Mouse (Mus musculus): Measurements from ENCODE around the gene Bco1.

Bco1 gene

DNA sequence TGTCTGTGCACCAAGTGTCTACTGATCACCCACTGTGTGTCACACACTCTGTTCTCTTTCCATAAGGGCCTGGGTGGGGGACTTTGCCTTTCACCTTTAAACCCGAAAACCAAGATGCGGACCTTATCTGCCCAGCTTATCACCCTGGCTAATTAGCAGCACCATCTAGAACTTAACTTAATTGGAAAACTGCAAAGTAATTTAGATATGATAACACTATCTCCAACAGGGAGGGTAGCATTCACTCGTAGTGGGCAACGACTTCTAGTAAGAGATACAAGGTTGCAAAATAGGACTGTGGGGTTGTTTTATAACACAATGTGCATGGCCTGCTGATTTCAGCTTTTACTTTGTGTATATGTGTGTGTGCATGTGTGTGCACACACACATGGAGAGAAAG is 5.9 kb upstream of the Bco1 start:
- no peak for DNase-seq (ENCODE audit: low read depth, low spot score)

DNA sequence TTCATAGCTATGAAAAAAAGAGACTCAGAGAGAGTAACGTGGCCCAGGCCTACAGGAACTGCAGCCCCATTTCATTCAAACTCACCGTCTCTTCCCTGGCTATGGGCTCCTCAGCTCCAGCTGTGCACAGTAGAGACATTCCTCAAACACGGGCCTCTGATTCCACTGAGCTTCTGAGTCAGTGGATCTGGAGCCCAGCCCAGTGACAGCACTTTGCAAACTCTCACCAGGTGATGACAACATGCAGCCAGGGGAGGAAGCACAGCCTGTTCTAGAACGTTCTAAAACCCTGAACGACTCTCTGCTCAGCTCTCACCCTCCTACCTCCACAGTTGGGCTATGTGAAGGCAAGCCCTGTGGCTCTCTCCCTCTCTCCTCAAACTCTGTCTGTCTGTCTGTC is 1.6 kb upstream of the Bco1 start:
- peak; percentile 39 for DNase-seq (ENCODE audit: low read depth, low spot score)

DNA sequence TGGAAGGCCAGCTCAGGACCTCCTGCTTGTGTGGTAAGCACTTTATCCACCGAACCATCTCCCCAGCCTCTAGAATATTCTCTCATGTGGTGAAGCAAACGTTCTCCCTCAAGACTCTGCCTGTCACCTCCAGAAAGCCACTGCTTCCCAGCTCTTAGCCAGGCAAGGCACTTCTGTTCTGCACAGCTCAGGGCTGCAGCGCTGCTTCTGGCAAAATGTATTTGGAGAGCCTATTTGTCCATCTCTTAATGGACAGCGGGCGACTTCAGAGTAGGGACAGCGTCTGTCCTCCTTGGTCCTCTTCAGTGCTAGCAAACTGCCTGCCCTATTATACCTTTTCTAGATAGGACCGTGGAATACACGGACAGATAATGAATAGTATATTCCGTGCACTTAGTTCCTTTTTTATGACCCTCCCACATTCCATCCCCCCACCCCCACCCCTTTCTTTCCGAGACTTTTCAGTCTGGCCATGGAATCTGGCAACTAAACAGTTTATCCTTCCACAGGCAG is 1.5 kb downstream of the Bco1 start:
- DNase-seq (ENCODE audit: low read depth, low spot score) = no peak

DNA sequence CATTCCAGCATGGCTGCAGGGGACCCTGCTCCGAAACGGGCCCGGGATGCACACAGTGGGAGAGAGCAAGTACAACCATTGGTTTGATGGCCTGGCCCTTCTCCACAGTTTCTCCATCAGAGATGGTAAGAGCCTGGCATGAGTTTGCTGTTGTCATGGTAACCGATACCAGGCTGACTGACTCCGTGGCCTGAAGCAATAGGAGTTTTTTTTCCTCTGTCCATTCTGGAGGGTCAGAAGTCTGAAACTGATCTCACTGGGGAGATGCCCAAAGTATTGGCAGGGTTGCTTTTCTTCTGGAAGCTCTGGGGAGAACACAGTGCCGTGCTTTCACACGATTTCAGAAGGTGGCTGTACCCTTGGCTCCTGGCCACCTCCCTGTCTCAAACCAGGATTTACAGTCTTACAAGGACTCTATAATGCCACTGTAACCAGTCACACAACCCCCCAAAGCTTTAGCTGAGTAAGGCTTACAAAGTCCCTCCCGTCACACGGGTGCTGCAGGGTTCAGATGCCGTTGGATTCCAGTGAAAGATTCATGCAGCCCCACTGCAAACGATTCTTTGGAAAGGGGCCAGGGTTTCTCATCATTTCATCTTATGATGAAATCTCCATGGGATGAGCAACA is 2.0 kb downstream of the Bco1 start:
- DNase-seq (ENCODE audit: low read depth, low spot score) = peak; percentile 24

DNA sequence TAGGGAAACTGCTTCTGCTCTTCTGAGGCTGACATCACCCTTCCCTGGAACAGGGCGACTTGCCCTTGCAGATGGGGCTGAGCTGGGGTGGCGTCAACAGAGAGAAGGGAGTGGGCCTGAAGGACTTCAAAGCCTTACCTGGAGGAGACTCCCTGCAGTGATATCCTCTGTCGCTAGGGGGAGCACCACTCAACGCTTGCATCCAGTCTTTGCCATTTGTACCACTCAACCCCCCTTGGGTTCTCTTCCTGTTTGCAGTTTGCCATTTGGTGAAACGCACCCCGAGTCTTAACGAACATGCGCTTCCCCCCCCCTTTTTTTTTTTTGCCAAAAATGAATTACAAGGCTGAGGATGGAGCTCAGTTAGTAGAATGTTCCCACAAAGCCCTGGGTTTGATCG is 11.9 kb downstream of the Bco1 start:
- DNase-seq (ENCODE audit: low read depth, low spot score) = peak; percentile 41

DNA sequence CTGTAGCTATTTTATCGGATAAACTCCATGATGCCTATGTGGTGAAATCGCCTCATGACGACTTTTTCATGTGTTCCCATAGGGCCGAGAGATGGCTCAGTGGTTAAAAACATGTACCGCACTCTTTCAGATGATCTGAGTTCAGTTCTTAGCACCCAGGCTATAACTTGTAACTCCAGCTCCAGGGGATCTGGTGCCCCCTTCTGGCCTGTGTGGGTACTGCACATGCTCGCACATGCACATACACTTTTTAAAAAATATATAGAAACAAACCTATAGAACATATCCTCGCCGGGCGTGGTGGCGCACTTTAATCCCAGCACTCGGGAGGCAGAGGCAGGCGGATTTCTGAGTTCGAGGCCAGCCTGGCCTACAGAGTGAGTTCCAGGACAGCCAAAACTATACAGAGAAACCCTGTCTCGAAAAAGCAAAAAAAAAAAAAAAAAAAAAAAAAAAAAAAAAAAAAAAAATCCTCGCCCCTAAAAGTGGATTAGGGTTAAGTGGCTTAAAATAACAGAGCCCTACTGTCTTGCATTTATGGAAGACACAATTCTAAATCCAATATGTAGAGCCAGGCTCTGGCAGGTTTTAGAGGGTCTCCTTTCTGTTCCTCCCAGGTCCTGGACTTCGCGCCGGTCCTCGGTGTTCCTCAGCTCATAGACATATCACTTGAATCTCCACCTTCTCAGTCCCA is 13.5 kb downstream of the Bco1 start:
- DNase-seq (ENCODE audit: low read depth, low spot score) = no peak

GRCm38 (mm10) chr8:117109801-117110390 is 14.2 kb downstream of the Bco1 start:
- peak; percentile 40 for DNase-seq (ENCODE audit: low read depth, low spot score)

- no peak for DNase-seq (ENCODE audit: low read depth, low spot score)
Observed at GRCm38 (mm10) chr8:117111641-117112040, 16.0 kb downstream of the Bco1 start.

- no peak for DNase-seq (ENCODE audit: low read depth, low spot score)
Observed at GRCm38 (mm10) chr8:117112261-117112660, 16.6 kb downstream of the Bco1 start.

DNA sequence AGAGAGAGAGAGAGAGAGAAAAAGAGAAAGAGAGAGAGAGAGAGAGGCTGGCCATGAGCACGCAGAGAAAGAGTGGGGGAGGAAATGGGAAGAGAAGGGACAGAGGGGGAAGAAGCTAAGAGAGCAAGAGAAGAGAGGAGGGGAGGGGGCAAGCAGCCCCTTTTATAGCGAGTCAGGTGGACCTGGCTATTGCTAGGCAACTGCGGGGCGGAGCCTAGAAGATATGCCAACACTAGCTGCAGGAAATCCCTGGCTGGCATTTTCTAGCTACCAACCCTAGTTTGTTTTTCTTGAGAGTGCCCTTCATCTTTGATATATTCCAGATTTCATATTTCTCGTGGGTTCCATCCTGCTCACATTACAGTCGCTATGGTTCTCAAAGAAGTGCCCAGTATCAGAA is 19.4 kb downstream of the Bco1 start:
- no peak for DNase-seq (ENCODE audit: low read depth, low spot score)

DNA sequence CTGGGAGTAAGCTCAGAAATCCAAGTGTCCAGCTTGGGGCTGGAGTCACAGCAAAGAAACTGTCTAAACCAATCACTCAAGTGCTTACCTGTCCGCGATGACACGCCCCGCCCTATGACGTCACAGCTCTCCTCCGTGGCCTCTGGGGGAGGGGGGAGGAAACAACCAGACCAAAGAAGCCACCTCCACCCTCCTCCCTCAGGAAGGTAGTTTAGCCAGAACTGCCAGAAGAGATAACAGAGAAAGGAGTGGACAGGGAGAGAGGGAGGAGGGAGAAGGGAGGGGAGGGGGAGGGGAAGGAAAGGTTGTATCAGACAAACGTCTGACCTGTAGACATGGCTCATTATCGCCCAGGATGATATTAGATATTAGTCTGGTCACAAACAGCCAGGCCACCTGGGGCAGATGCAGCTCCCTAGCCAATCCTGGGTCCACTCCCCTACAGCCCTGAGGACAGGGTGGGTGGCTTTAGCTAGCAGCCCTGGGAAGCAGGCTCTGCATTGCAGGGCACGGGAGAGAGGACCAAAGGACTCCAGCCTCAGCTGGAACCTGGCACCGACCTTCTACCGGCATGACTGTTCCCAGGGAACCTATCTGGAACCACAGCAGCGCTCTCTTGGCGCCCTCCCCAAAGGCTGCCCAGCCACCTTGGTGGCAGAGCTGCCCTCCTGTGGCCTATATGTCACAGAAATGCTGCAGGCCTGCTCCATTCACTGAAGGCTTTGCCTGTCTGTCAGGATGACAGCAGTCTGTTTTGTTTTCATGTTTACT is 20.2 kb downstream of the Bco1 start:
- DNase-seq (ENCODE audit: low read depth, low spot score) = no peak

DNA sequence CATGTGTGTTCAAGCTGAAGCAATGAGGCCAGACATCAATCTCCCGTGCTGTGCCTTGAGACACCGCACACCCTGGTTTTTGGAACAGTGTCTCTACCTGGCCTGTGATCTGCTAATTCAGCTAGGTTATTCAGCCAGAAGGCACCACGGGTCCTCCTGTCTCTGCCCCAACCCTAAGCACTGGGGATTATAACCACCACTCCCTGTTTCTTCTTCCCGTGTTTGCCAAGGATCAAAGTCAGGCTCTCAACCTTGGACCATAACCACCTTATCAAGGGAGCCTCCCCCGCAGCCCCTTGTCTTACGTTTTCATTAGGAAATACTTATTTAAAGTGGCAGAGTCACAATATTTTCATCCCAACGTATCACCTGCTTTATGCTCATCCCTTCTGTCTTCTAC is 20.9 kb downstream of the Bco1 start:
- no peak for DNase-seq (ENCODE audit: low read depth, low spot score)

GRCm38 (mm10) chr8:117118409-117118808 is 22.8 kb downstream of the Bco1 start:
- no peak for DNase-seq (ENCODE audit: low read depth, low spot score)

DNA sequence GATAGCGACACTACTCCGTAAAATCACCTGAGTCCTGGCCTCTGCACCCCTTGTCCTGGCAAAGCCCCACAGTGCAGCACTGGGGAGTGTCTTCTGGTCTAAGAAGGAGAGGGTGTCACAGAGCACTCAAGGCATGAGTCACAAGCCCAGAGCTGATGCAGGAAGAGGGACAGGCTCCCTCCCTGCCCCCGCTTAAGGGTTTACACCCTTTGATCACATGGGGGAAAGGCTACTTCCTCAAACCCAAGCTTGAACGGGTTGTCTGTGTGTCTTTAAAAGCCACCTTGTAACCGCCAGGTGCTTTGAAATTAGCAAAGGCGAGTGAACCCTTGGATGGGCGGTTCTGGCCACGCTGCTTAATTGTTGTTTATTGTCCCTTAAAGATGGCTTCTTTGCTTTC is 25.6 kb downstream of the Bco1 start:
- DNase-seq (ENCODE audit: low read depth, low spot score) = peak; percentile 10

- DNase-seq (ENCODE audit: low read depth, low spot score) = no peak
Observed at GRCm38 (mm10) chr8:117123850-117124633, 28.4 kb downstream of the Bco1 start.

DNA sequence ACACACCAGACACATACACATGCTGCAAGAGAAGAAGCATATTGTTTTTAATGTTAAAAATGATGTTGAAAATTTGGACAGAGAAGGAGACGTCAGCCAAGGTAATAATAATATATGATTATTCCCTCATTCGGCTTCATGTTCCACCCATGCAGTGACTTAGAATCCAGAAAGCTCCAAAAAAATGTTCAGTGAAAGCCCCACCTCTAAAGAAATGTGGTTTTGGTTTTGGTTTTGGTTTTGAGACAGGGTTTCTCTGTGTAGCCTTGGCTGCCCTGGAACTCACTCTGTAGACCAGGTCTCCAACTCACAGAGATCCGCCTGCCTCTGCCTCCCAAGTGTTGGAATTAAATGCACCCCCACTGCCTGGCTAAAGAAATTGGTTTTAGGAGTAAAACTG is 30.2 kb downstream of the Bco1 start:
- no peak for DNase-seq (ENCODE audit: low read depth, low spot score)

DNA sequence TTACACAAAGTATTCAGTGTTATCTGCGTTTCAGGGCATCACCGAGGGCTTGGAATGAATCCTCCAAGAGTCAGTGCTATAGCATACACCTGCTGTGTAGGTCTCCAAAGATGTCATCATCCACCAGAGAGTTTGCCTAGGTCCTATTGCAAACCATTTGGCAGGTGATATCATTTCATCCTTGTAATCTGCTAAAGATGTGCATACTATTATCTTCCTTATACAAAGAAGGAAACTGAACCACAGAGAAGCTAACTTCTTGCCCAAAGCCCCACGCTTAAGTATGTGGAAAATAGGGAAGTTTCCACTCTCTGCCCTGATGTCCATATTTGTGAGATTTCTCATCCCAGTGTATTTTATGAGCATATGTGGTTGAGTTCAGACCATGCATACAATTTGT is 30.8 kb downstream of the Bco1 start:
- DNase-seq (ENCODE audit: low read depth, low spot score) = no peak

GRCm38 (mm10) chr8:117127063-117127462 is 31.4 kb downstream of the Bco1 start:
- DNase-seq (ENCODE audit: low read depth, low spot score) = no peak

DNA sequence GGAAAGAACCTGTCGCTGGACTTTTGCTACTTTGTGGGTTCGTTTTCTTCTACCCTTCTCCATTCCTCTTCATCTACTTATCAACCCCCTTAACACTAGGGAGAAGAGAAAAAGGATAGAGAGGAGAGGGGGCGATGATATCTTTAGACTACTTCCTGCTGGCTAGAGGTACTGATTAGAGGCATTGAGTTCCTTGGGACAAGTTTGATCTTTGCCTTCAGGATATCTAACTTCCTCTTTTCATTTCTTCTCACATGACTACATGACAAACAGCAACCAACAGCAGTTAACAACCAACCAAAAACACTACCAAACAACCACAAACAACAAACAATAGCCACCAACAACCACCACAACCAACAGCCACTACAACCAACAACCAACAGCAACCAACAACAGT is 38.0 kb downstream of the Bco1 start:
- no peak for DNase-seq (ENCODE audit: low read depth, low spot score)

DNA sequence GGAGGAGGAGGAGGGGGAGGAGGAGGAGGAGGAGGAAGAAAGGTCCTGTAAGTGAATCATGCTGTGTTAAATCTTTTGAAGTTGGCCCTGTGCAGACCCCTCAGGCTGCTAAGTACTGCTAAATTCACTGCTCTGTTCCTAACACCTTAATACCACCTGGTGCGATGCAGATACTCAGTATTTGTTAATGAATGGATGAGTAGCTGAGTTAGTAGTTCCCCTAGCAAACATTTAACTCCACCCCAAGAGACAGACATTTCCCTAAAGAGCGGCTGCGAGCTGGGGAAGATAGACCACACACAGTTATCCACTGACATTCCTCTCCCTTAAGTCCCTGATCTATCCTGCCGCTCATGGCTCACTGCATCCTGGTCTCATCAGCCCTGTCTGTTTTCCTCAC is 40.7 kb downstream of the Bco1 start:
- DNase-seq (ENCODE audit: low read depth, low spot score) = no peak

- no peak for DNase-seq (ENCODE audit: low read depth, low spot score)
Observed at GRCm38 (mm10) chr8:117136763-117137162, 41.1 kb downstream of the Bco1 start.
